Mouse (Mus musculus) adrenal gland, postnatal 4 days (tissue): ENCODE measurements at regions not wholly inside any gene's neighbourhood (a gene's known extent, or its start where the extent isn't known, plus 50 kb on each side); places are given as distances from the start of the nearest gene placed in this dataset.

ENCODE experiments used
- DNase-seq, 2 experiments: peaks; one replicate each; pipeline ENCODE4 v3.0.0; 2021 to 2022; ENCODE audit warnings: low spot score in 2 of 2, mixed read lengths in 2 of 2

- no peak for DNase-seq
Observed at GRCm38 (mm10) chr13:110537960-110538463, 143.2 kb downstream of the Plk2 start.

DNA sequence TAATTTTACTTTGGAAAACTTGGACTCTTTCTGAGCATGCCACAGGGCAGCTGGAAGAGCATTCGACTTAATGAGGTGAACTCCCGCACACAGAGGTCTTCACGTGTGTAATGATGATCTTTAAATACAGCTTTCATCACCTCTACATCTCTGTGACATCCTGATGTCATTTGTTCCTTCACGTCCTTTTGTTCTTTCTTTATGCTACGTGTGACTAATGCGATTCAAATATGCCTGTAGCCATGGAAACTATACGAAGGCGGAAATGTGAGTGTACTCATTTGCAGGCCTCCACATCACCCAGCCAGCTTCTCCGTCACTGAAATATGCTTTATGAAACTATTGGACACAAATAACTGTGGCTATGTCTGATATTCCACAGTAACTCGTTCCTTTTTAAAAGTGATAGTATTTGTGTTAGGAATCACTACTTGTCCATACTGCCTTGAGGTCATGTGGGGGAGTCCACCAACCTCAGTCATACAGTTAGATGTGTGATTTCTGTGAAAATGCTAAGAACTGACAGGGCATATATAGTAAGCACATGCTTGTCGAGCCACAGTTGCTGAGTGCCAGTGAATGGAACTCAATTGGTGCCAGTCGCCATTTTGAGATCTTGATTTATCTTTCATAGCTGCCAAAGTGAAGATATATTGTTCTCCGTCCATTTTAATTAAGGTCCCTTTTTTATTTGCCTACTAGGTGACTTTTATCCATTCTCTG, 145.9 kb downstream of the Plk2 start:
- no peak for DNase-seq

DNA sequence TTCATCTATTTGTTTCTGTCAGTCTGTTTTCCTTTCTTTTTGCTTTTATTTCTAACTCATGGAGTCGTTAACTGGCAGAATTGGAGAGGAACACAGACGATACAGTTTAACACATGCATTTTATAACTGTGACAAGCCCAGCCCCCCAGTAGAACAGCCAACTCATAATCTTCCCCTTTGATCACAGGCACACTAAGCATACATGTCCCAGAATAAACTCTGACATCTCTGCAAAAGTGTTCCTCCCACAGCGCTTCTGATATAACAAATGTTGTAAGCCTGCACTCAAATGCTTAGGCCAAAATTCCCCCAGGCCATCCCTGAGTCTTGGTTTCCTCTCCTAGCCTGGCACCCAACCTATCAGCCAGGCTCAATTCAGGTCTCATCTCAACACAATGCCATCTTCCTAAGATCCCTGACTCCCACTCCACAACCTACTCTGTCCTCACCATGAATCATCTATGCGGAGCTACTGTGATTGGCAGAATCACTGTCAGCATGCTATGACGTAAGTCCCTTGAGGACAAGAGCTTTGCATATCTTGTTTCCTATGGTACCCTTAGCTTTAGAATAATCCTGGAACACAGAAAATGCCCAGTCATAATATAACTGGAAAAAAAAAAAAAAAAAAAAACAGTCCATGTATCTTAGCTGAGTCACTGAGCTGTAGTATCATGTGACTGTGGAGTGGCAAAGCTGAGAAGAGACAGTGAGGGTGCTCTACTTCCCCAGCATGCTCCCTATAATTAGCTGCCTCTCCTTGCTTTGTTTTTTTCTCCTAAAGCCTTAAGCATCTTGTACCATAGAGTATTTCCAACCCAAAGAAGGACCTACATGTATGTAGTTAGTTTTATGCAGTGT, 146.7 kb downstream of the Plk2 start:
- no peak for DNase-seq

DNA sequence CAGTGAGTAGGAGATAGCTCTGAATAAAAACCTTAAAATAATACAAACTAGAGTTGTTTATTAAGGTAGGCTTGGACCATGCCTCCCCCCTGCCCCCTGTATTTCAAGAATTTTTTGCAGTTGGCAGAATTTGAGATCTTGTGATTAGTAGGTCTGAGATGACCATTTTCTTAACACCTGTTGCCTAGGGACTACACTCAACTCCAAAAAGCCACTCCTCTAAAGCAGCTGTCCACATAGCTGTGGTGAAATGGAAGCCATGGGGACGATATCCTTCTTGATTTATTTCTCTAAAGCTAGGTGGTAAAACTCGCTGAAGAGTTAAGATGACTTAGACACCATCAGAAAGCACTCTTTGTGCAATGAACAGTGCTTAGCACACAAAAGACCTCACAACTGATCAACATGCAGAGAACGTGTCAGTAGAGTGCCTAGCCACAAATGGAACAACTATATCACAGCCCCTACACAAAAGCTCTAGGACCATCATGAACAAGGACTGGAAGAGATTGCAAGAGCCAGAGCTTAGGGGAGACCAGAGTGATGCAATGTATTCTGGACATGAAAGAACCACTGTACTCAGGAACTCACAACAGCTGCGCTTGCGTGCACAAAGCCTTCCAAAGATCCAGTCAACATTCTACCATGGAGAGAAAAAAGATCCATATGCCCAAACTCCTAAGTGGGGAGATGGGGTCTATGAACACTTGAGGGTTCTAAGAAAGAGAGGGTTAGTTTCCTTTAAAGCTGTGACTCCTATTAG, 147.6 kb downstream of the Plk2 start:
- no peak for DNase-seq

DNA sequence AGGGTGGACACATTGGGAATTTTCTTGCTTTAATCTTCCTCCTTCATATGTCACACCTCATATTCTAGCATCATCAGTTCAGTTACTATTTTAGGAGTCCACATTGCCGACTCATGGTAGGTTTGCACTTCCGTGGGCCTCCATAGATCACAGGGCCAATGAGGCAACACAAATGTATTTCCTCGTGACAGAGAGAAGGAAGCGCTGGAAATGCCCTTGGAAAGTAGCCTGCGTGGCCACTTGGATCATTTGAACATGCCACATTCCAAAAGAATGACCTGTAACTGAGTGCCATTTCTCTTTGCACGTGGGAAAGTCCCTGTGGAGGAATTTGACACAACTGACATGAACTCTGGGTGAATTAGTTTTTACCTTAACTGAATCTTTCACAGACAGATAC, 150.6 kb downstream of the Plk2 start:
- DNase-seq, result no peak

DNA sequence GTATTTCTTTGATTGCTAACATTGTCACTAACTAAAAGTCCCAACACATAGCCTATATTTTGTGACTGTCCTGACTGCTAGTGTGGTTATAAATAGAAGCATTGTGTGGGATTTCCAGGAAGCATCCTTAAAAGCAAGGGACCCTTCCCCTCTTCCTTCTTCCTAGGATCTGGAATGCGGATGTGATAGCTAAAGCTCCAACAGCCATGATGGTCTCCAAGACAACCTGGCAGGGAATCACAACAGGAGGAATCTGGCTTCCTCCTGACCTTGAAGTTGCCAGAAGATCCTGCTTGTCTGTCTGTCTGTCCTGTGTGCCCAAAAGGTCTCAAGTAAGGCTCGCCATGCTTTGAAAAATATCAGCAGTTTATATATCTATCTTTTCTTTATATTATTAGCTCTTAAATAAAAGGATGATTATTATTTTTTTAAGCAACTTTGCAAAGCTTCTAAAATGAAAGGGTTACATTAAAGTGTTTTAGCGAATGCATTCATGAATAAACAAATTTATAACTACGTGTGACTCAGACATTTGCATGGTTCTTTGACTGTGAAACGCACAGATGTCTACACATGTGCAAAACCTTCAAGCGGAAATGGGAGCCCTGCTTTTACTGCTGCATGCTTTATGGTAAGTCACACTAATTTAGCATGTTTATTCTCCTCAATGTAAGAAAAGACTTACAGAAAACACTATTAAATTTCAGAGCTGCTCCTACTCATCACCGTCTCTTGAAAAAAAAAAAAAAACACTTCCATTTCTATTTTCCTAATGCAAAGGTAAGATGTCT, 160.9 kb downstream of the Plk2 start:
- no peak for DNase-seq

DNA sequence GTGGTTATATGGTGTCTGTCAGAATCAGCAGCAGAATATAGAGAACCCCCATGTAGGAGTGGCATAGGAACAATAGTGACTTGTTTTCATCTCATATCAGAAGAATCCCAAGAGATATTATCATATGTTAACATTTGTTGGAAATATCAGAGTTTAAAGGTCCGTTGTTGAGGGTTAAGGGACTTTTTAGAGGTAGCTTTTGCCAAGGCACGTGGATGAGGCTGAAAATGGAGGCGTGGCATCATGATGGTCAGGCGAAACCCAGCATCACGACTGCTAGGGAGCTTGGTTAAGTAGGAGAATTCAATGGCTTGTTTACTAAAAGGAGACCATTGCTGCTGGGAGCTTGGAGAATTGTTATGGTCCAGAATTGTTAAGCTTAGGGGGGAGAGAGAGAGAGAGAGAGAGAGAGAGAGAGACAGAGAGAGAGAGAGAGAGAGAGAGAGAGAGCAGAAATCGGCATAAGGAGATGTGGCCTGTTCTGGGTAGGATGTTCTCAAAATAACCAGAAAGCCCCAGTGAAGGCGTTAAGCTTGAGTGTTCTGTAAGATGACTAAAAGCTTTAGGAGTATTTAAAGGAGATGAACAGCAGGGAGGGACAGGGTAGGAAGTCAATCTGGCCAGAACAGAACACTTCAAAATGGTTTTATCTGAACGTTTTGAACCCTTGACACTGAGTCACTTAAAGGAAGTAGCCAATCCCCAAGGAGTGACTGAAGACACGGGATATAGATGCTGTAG, 161.7 kb downstream of the Plk2 start:
- no peak for DNase-seq

DNA sequence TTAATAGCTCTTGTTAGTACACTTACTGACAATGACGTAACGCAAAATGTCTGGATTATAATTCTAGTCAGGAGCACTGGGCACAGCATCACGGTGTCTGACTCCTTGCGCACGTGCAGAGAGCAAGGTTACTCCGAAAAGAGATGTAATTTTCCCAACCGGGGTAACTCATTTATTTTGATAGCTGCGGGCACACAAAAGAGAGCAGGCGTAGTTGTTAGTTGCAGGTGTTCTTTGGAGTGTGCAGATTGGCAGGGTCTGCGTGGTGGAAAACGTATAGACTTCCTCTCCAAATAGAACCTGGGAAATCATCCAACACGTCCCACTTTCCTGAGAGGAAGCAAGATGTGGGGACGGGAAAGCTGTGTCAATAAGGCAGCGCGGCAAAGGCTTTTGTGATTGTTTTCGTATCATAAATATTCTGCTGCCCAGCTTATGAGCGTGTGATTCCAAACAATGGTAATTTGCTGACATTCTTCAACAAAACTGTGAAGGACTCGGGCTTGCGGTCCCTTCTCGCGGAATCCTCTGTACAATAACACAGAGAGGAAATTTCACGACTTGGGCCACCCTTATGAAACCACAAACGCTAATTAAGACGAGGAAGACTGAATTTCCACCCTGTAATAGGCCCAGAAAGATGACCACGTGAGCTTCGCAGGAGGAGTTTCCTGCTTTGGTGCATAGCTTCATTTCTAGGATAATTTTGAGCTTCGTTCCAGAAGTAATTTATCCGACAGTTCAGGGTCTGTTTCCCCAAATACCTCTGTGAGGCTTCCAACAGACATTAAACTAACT, 163.3 kb downstream of the Plk2 start:
- DNase-seq, result no peak

DNA sequence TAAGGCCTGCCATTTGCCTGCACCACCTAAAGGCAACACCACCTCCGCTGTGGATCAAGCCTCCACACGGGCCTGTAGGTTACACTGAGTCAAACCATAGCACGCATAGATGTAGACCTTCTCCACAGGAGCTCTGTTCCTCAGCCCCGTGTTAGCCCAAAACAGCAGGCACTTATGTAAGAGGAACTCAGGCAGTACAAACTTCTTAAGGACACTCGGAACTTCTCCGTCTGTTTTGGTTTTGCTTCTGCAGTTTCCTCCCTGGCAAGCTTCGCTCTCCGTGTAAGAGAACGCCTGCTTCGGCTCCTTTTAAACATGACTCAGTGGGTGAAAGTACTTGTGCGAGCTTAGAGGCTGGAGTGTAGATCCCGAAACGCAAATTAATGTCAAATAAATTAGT, 165.7 kb downstream of the Plk2 start:
- DNase-seq, result no peak

- no peak for DNase-seq
Observed at GRCm38 (mm10) chr13:110562499-110562898, 167.7 kb downstream of the Plk2 start.

DNA sequence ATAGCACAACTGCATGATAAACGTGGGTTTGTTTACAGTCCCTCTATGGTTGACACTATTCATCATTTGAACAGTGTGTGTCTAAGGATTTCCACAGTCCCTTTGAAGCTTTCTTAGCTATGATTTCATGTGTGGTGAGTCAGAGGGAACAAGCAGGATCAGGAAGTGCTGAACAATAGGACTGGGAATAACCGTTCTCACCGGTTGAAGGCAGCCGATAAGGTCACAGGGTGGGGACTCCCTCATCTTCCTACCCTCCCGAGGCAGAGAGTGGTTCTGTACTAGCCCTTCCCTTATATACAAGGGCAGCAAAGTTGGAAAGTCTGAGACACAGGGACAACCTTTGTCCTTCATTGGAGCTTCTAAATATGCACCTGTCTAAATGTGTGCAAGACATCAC, 168.1 kb downstream of the Plk2 start:
- DNase-seq, result no peak

DNA sequence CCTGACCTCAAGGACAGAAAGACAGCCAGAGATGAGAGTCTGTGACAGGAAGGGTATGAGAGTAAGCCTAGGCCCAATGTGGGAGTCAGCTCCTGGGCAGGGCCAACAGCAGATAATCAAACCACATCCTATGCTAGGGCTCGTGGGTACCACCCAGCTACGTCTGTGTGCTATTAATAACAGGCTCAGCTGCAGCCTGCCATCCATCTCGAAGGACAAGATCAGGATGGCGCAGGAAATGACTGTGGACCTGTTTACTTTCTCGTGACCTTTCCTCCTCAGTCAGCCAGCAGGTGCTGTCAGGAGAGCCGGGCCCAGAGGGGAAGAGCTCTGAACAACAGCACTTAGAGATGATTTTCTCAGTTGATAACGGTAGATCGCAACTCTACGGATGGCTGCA, 169.1 kb downstream of the Plk2 start:
- DNase-seq, result no peak

GRCm38 (mm10) chr13:110568482-110569179, 173.8 kb downstream of the Plk2 start:
- no peak for DNase-seq

DNA sequence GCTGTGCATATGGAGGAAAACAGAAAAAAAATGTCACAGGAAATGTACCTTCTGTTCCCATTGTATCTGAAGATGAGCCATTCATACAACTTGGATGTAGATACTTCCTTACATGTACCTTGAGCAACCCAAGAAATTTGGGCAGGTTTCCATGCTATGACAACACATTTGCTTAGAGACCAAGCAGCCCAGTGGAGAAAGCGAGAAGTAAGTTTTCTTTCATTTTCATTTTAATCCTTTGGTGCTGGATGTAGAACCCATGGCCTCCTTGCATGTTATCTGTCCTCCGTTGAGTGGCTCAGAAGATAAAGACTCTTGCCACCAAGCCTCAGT, 174.3 kb downstream of the Plk2 start:
- DNase-seq, result no peak

- no peak for DNase-seq
Observed at GRCm38 (mm10) chr13:110570386-110570785, 175.5 kb downstream of the Plk2 start.

DNA sequence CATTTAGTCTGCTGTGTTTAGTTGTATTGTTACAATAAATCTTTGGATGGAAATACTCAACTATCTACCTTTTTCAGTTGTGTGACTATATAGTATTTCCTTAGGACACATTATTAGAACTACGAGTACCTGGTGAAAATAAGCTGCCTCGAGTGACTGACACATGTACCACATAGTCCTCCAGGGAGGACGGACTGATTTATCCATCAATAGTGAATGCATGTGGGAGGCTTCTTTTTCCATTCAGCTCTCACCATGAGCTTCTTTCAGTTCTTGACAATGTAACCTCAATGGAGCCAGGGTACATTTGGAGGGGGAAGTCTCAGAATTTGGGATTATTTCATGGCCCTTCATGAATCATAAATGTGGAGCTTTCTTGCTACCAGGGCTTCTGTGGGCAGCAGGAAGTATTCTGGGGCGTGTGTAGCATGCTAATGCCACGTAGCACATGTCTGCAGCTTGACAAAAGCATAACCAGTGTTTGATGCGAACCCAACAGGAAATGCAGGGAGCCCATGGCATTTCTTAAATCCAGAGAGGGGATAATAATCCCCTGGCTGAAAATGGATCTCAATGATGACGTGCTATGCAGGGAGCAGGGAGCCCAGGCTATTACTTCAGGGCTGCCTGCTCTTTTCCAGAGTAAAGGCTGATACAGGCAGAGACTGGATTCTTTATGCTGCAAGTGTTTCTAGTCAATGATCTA, 178.7 kb downstream of the Plk2 start:
- DNase-seq, result no peak

DNA sequence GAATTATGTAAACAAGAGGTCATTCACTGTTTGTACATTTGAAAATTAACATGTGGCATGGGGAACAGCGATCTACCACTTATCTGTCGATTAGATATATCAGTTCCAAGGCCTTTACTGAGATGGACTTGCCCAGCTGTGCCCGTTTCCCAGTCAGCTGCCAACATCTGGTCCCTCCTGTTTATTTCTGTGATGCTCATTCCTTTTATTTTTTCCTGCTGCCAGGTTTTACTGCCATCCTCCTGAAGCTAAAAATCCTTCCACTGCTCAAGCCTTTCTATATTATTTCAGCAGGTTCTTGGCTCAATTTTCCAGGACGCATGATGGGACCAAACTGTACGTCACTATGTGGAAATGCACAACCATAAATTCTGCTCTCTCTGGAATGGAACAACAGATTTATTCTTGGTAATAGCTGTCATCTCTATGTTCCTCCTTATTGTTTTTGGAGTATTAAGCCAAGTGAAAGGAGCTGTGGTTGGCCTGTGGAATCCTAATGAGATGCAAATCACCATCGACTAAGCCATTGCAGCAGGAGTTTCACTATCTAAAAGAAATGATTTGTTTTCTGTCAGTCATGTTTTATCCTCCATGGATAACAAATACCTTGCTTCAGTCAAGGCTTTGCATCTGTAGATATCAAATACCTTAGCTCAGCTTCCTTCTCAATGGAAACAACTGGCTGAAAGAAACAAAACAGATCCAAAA, 180.1 kb downstream of the Plk2 start:
- DNase-seq, result no peak

- DNase-seq, result no peak
Observed at GRCm38 (mm10) chr13:110578159-110578558, 183.3 kb downstream of the Plk2 start.
